Mouse (Mus musculus) brain, embryonic 14.5 days (tissue): ENCODE measurements around the gene Col8a2.

Source experiments
- CTCF ChIP-seq: fragments of 200-500 bp; IDR thresholded peaks from 2 replicates; pipeline ENCODE4 v1.5.1; 2012; ENCODE audit warnings: inconsistent platforms, mild to moderate bottlenecking, moderate library complexity, borderline replicate concordance; ENCODE audit not compliant: insufficient read depth, insufficient read length; ENCODE audit errors: extremely low read depth
- POLR2A ChIP-seq: fragments of 200-500 bp; IDR thresholded peaks from 2 replicates; pipeline ENCODE4 v1.6.1; 2012; ENCODE audit warnings: mild to moderate bottlenecking, inconsistent platforms, borderline replicate concordance; ENCODE audit not compliant: poor library complexity, insufficient read depth, insufficient read length, severe bottlenecking; ENCODE audit errors: extremely low read depth

DNA sequence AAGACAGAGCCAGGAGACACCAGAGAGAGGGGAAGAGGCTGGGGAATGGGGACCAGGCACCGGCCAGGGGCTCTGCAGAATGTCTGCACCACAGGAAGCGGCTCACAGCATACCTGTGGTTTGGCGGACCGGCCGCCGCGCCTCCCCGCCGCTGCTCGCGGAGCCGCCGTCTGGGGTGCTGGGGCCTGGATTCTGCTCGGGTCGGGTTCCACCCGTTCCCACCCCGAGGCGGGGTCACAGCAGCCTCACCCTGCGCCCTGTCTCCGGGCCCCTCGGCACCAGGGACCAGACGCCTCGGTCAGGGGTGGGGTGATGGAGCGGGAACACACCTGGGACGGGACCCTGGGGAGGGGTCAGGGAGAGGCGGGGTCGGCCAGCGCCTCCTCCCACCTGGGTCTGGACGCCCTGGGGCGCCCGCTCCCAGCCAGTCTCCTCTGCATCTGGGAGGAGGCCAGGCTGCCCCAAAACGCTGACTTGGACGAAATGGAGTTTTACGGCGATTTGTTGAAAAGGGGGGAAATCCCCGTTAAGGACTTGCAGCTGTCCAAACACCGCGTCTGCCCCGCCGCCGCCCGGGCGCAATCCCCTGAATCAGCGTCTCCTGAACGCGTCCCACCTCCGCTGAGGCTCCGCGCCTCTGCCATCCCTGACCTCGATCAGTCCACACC lies 14.5 kb downstream of the Col8a2 start:
- TF ChIP-seq CTCF (no peak), POLR2A (no peak)
